Mouse (Mus musculus) right cerebral cortex, postnatal 14 days (tissue): ENCODE data around the gene Sccpdh.
"Not testable (repeated sequence)": the region's sequence is repeated elsewhere in the genome, so short reads cannot be mapped to it uniquely, and the experiment has no call there.

Experiments
- DNase-seq: peaks from one replicate; pipeline ENCODE4 v3.0.0; 2022

Gene Sccpdh

GRCm38 (mm10) chr1:179668836-179669537 lies 977 bp downstream of the Sccpdh start:
- no peak for DNase-seq

- DNase-seq: no peak
Measured at GRCm38 (mm10) chr1:179674355-179674754, 6.3 kb downstream of the Sccpdh start.

GRCm38 (mm10) chr1:179677031-179677430 lies 9.0 kb downstream of the Sccpdh start:
- DNase-seq: no peak

GRCm38 (mm10) chr1:179679326-179679725 lies 11.3 kb downstream of the Sccpdh start:
- no peak for DNase-seq

- DNase-seq: not testable (repeated sequence)
Measured at GRCm38 (mm10) chr1:179682753-179683152, 14.7 kb downstream of the Sccpdh start.

GRCm38 (mm10) chr1:179686348-179686747 lies 18.3 kb downstream of the Sccpdh start:
- no peak for DNase-seq

- no peak for DNase-seq
Measured at GRCm38 (mm10) chr1:179686781-179687180, 18.8 kb downstream of the Sccpdh start.

- no peak for DNase-seq
Measured at GRCm38 (mm10) chr1:179687305-179687704, 19.3 kb downstream of the Sccpdh start.

GRCm38 (mm10) chr1:179687966-179688365 lies 20.0 kb downstream of the Sccpdh start:
- DNase-seq: no peak

- no peak for DNase-seq
Measured at GRCm38 (mm10) chr1:179688415-179688814, 20.4 kb downstream of the Sccpdh start.

GRCm38 (mm10) chr1:179688914-179689313 lies 20.9 kb downstream of the Sccpdh start:
- DNase-seq: no peak

- DNase-seq: no peak
Measured at GRCm38 (mm10) chr1:179689479-179689878, 21.5 kb downstream of the Sccpdh start.

- DNase-seq: no peak
Measured at GRCm38 (mm10) chr1:179704150-179704549, 36.1 kb downstream of the Sccpdh start.

GRCm38 (mm10) chr1:179705154-179705553 lies 37.1 kb downstream of the Sccpdh start:
- DNase-seq: peak; percentile 52

- DNase-seq: peak; percentile 68
Measured at GRCm38 (mm10) chr1:179709390-179709789, 41.4 kb downstream of the Sccpdh start.

- no peak for DNase-seq
Measured at GRCm38 (mm10) chr1:179710739-179711138, 42.7 kb downstream of the Sccpdh start.

GRCm38 (mm10) chr1:179712658-179713057 lies 44.6 kb downstream of the Sccpdh start:
- no peak for DNase-seq

- no peak for DNase-seq
Measured at GRCm38 (mm10) chr1:179713367-179713766, 45.4 kb downstream of the Sccpdh start.

GRCm38 (mm10) chr1:179715289-179715688 lies 47.3 kb downstream of the Sccpdh start:
- not testable (repeated sequence) for DNase-seq

GRCm38 (mm10) chr1:179715786-179716185 lies 47.8 kb downstream of the Sccpdh start:
- DNase-seq: no peak

GRCm38 (mm10) chr1:179722811-179723469 lies 54.9 kb downstream of the Sccpdh start:
- no peak for DNase-seq

GRCm38 (mm10) chr1:179728661-179729060 lies 60.7 kb downstream of the Sccpdh start:
- DNase-seq: no peak

GRCm38 (mm10) chr1:179731391-179731790 lies 63.4 kb downstream of the Sccpdh start:
- DNase-seq: no peak
